Mouse (Mus musculus) embryonic fibroblast, embryonic 13.5 days (primary cell): Measurements from ENCODE around the gene Rapsn.

ENCODE experiments used
- CTCF ChIP-seq: IDR thresholded peaks from 2 replicates; pipeline ENCODE4 v1.5.1; 2011; ENCODE audit warnings: mild to moderate bottlenecking, control low read depth, low read length, moderate library complexity, borderline replicate concordance; ENCODE audit not compliant: insufficient read depth
- POLR2A ChIP-seq: IDR thresholded peaks from 2 replicates; pipeline ENCODE4 v1.6.1; 2011; ENCODE audit warnings: low read depth, mild to moderate bottlenecking, control low read depth, low read length, moderate library complexity

DNA sequence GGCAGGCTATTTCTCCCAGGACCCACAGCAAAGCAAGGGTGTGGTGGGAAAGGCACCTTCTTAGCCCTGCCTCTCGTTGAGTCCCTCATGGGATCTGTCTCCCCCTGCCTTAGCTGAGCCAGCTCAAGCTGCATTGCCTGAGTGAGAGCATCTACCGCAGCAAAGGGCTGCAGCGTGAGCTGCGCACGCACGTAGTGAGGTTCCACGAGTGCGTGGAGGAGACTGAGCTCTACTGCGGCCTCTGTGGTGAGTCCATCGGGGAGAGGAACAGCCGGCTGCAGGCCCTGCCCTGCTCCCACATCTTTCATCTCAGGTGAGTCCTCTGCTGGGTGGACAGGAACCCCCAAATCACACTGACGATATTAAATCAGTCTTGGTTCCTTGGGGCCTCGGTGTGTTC lies 9.3 kb downstream of the Rapsn start:
- no peak for TF ChIP-seq CTCF
- TF ChIP-seq POLR2A, result no peak
